Mouse (Mus musculus): ENCODE measurements around the gene Bcar3.

DNA sequence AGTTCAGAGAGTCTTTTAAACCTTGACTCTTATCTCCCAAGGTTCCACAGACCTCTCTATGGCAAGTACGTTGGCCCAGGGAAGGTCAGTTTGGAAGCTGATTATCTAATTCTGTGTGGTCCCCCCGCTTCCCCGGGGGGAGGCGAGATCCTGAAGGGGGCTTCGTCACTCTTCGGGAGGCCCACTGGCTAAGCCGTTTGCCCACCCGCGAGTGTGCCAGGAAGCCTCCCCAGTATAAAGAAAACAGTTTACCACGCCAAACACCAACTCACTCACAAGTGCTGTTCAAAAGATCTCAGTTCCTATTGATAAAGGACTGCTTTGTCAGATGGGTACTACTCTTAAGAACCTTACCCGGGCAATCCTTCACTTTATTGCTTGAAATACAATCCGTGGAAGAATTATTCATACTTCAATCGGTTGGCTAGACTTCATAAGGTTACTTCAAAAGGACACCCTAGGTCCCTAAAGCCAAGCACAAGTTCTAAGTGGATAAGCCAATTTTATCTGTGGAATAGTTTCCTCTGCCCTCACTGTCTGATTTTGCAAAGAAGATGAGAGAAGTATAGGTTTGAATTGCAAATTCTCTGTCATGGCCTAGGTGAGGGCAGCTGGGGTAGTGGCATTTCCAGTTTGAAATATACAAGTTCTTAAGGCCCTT is 127.2 kb downstream of the Bcar3 start:
- no peak for TF ChIP-seq POLR2A (IDR thresholded peaks at IDR 0.05; ENCODE audit: borderline replicate concordance, insufficient read depth, low read length)
- TF ChIP-seq CTCF (IDR thresholded peaks at IDR 0.05; ENCODE audit: borderline replicate concordance, insufficient read depth, low read depth, low read length): no peak

Data from cerebellum, adult 2 months (tissue).